Mouse (Mus musculus): ENCODE measurements around the gene Slc22a8.

GRCm38 (mm10) chr19:8604536-8605240 lies 13.6 kb downstream of the Slc22a8 start:
- no peak for TF ChIP-seq CTCF (IDR thresholded peaks at IDR 0.05; ENCODE audit: borderline replicate concordance, insufficient read depth, low read length)
- TF ChIP-seq POLR2A (IDR thresholded peaks at IDR 0.05; ENCODE audit: low read depth, low read length), result no peak

Measured in embryonic fibroblast, embryonic 13.5 days (primary cell).